22 mouse cellular contexts compared by ENCODE assay signal in genomic region chr11:93515566-93515965, GRCm38 (mm10).
DNase-seq lines count a peak whose midpoint lies in the region; ATAC-seq and TF ChIP-seq lines count a peak whose summit lies in the region.
"Had no signal": no experiment of that assay in that cellular context is flagged by ENCODE, and none has a peak within 500 bp of the region (broad histone marks: within the 10 kb centered on the region; RNA-seq: fewer than 3 reads in every experiment).

No protein-coding gene starts in this region.

- peak; percentile 49 for ATAC-seq in hindbrain, postnatal 0 days
- ATAC-seq in hindbrain, embryonic 12.5 days (ENCODE audit: low FRiP score) = no peak
- peak; percentile 98 for ATAC-seq in cerebellum, adult (ENCODE audit: insufficient number of reproducible peaks, low FRiP score, low TSS enrichment)
- ATAC-seq: CD4-positive, CD25-positive, alpha-beta regulatory T cell, adult 4 months; inflammation-experienced regulatory T-cells, adult 6 months had no signal

- H3K4me2 ChIP-seq in hindbrain, postnatal 0 days (ENCODE audit: low read depth, low read length) = no peak overlapping the region
- H3K4me2 ChIP-seq in hindbrain, embryonic 12.5 days (replicated peaks) = no peak overlapping the region
- H3K4me2 ChIP-seq: embryonic facial prominence, embryonic 15.5 days; forebrain, embryonic 12.5 days; limb, embryonic 15.5 days; neural tube, embryonic 15.5 days had no signal

- no peak overlapping the region for H3K4me3 ChIP-seq in hindbrain, postnatal 0 days (ENCODE audit: low read length)
- no peak overlapping the region for H3K4me3 ChIP-seq in hindbrain, embryonic 12.5 days
- H3K4me3 ChIP-seq in gastrocnemius, adult 2 months = no peak overlapping the region
- H3K4me3 ChIP-seq: embryonic facial prominence, embryonic 15.5 days; forebrain, embryonic 12.5 days; limb, embryonic 15.5 days; megakaryocyte, embryonic 14.5 days; myocyte; neural tube, embryonic 15.5 days had no signal

- no peak for TF ChIP-seq CTCF in hindbrain, postnatal 0 days (IDR thresholded peaks at IDR 0.05; ENCODE audit: low read depth)
- no peak for TF ChIP-seq CTCF in gastrocnemius, adult 2 months (IDR thresholded peaks at IDR 0.05)

- H3K36me3 ChIP-seq in hindbrain, postnatal 0 days (ENCODE audit: insufficient read depth, low read length) = no peaks in the 10 kb centered on the region
- H3K36me3 ChIP-seq in hindbrain, embryonic 12.5 days = no peaks in the 10 kb centered on the region
- H3K36me3 ChIP-seq: embryonic facial prominence, embryonic 15.5 days; forebrain, embryonic 12.5 days; G1E; limb, embryonic 15.5 days; neural tube, embryonic 15.5 days had no signal

- H3K27ac ChIP-seq in hindbrain, postnatal 0 days = peak overlapping the region; percentile 36; the same call in 1 of the 2 replicates
- no peak overlapping the region for H3K27ac ChIP-seq in hindbrain, embryonic 12.5 days
- H3K27ac ChIP-seq in gastrocnemius, adult 2 months = no peak overlapping the region
- H3K27ac ChIP-seq: embryonic facial prominence, embryonic 15.5 days; forebrain, embryonic 12.5 days; limb, embryonic 15.5 days; neural tube, embryonic 15.5 days had no signal

- H3K27me3 ChIP-seq in hindbrain, postnatal 0 days (ENCODE audit: insufficient read depth, low read length) = no peaks in the 10 kb centered on the region
- H3K27me3 ChIP-seq in hindbrain, embryonic 12.5 days = no peaks in the 10 kb centered on the region
- H3K27me3 ChIP-seq: embryonic facial prominence, embryonic 15.5 days; forebrain, embryonic 12.5 days; limb, embryonic 15.5 days; megakaryocyte, embryonic 14.5 days; neural tube, embryonic 15.5 days had no signal

- H3K9me3 ChIP-seq in hindbrain, postnatal 0 days (ENCODE audit: low read length) = no peaks in the 10 kb centered on the region
- no peaks in the 10 kb centered on the region for H3K9me3 ChIP-seq in hindbrain, embryonic 12.5 days (replicated peaks)
- H3K9me3 ChIP-seq: embryonic facial prominence, embryonic 15.5 days; forebrain, embryonic 12.5 days; limb, embryonic 15.5 days; megakaryocyte, embryonic 14.5 days; neural tube, embryonic 15.5 days had no signal

- intact Hi-C loops in gastrocnemius, adult 2 months (cut with DNase I) = no loop called here

- 58% methylated on average over 6 of the region's 6 CpGs for WGBS in hindbrain, postnatal 0 days
- 85% methylated on average over 6 of the region's 6 CpGs for WGBS in hindbrain, embryonic 12.5 days

- H3K4me1 ChIP-seq in hindbrain, postnatal 0 days (ENCODE audit: insufficient read depth, low read length) = 0 out of 2 replicates have a peak, but pooled peaks cover 4% of the 10 kb centered on the region
- H3K4me1 ChIP-seq in hindbrain, embryonic 12.5 days = 0 out of 2 replicates have a peak, but pooled peaks cover 2% of the 10 kb centered on the region
- H3K4me1 ChIP-seq: embryonic facial prominence, embryonic 15.5 days; forebrain, embryonic 12.5 days; limb, embryonic 15.5 days; neural tube, embryonic 15.5 days had no signal

- DNase-seq in hindbrain, postnatal 0 days (ENCODE audit: low spot score) = peak; percentile 38
- peak; percentile 79 to 90 for DNase-seq in cerebellum, adult 18-20 months
- peak; percentile 77 to 79 for DNase-seq in cerebellum, postnatal 36 days
- no peak for DNase-seq in heart, adult 11 months
- DNase-seq in gastrocnemius, adult 2 months = no peak
- DNase-seq: embryo, embryonic 11 days; heart, postnatal 4 days; kidney, adult 8-10 months; kidney, postnatal 4 days; lung, postnatal 10 days; right cerebral cortex, postnatal 4 days had no signal

- no peak overlapping the region for H3K9ac ChIP-seq in hindbrain, postnatal 0 days (replicated peaks; ENCODE audit: low read length)
- H3K9ac ChIP-seq in hindbrain, embryonic 12.5 days = no peak overlapping the region
- H3K9ac ChIP-seq: embryonic facial prominence, embryonic 15.5 days; forebrain, embryonic 12.5 days; limb, embryonic 15.5 days; neural tube, embryonic 15.5 days had no signal

Comparison
In these comparisons a context has a peak if more than half of its experiments do, and no peak if none do; other contexts are left out.
1. DNase-seq: peak in hindbrain, postnatal 0 days (single experiment), cerebellum, adult 18-20 months (2 of 2) and cerebellum, postnatal 36 days (2 of 2); none in heart, adult 11 months (single experiment) and gastrocnemius, adult 2 months (single experiment).